Mouse (Mus musculus) induced T-regulatory cell, adult 2 months (primary cell): ENCODE measurements around the gene Rb1.
A peak's percentile ranks its signal among the peaks of the same experiment; 100 is the strongest.

Experiments
- DNase-seq: peaks from one replicate; pipeline ENCODE4 v3.0.0-alpha.2; 2012; ENCODE audit warnings: low read depth

Rb1 gene

DNA sequence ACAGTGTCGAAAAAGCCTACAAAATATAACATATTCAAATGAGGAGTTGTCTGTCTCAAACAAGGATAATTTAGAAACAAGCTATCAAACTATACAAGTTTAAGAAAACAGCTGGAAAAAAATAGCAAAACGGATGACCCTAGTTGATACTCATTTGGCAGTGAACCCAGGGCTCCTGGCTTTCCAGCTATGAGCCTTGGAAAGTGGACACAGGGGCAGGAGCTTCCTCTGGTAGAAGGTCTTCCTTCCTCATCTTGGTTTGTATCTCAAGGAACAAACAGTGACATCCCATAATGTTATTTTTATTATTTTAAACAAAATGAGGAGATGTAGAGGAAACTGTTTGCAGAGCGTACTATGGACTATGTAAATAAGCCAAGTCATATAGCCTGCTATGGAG, 177.5 kb downstream of the Rb1 start:
- DNase-seq = no peak

DNA sequence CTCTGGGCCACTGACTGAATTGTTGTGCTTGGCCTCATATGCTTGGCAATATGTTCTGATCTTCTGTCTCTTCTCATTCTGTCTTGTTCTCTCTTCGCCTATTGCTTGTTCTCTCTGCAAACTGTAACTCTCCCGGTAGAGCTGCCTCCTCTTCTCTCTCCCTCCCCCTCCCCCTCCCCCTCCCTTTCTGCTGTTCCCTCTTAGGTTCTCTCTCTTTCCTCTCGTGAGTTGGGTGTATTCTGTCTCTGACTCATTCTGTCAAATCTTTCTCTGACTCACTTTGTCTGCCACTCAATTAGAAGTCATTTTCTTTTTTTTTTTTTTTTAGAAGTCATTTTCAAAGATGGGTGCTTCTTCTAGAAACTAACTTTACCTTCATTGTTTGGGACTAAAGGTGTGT, 178.9 kb downstream of the Rb1 start:
- DNase-seq = peak; percentile 64

DNA sequence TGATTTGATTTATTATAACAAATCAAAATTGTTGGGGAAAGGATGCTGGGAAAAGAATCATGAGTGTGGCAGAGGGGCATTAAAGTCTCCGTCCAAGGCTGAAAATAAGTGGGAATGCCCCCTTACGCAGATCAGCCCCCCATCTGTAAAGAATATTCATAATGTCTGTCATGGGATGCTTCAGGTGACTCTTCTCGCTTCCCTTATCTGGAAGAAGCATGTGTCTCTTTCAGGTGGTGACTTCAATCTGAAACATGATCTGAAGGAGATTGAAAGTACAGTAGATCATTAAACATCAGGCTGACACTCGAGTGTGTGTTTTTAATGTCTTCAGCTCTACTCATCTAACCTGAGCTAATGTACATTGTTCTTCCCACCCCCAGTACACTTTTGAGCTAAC, 180.1 kb downstream of the Rb1 start:
- DNase-seq = peak; percentile 20

DNA sequence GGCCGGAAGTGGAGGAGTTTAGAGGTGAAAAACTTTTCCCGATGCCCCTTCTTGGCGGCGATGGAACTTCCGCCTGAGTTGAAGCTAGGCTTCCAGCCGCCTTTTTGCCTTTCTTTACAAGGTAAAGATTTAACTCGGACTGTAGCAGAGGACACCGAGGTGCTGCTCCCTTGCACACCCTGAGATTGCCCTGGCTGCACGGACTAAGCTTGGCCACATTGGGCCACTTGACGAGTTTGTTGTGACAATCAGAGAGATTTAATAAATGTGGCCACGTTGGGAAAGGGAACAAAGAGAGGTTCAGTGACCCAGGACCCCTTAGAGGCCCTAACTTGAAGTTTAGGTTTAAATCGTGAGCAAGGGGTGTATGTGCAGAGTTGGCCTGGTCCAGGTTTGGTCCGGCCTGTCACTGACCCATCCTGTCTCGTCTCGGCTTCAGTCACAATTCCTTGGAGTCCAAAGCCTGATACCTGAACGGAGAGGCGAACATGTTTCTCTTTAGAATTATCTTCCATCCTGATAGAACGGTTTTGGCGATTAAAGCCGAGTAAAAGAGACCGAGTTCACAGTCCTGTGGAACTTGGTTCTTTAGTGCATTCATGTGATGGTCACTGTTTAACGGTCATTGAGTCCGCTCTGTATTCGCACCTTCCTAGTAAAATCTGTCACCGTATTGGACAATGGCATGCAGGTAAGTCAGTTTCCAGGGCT, 181.8 kb downstream of the Rb1 start:
- peak; percentile 38 for DNase-seq

DNA sequence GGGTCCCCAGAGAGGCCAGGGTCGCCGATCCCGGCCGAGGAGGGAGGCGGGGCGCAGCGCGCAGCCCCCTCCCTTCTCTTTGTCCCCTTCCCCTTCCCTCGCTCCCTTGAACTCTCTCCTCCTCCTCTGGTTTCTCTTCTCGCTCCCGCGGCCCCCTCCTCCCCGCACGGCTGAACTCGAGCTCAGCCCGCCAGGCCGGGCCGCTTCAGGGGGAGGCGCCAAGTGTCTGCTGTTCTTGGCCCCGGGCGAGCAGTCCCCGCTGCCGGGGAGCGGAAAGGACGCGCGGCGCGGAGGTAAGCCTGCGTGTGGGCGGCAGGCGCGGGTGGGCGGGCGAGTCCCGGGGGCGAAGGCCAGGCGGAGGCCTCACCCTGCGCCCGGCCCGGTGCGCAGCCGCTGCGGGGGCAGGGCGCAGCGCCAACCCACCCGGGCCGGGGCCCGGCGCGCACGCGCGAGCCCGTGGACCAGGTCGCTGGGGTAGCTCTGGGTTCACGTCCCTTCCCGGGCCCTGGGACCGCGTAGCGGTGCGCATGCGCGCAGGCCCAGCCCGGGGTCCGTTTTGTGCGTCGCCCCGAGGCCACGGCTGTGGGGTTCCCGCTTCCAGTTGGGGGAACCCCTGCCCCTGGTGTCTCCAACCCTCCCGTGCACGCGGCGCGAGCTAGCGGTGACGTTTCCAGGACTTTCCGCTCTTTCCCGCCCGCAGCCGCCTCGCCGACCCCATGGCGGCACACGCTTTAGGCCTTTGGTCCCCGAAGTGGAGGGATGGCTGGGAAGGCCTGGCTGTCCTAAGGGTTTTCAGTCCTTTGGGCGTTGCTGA, 182.5 kb downstream of the Rb1 start:
- peak; percentile 89 for DNase-seq

DNA sequence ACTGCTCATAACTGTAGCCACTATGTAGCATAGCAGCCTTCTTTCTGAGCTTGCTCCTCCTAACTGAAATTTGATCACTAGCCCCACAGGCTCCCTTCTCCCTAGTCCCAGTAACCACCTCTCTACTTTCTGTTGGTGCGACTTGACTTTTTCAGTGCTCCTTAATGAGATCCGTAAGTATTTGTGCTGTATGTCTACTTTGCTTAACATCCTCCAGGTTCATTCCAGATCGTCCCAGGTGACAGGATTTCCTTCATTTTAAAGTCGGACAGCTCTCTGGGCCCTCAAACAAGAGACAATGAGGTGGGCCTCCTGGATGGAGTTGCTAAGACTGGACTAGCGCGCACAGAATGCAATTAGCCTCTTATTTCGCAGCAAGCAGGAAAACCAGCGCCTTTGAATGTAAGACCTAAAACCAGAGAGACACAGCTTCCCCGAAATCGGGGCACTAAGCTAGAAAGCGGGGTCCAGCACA, 183.2 kb downstream of the Rb1 start:
- DNase-seq = peak; percentile 62

DNA sequence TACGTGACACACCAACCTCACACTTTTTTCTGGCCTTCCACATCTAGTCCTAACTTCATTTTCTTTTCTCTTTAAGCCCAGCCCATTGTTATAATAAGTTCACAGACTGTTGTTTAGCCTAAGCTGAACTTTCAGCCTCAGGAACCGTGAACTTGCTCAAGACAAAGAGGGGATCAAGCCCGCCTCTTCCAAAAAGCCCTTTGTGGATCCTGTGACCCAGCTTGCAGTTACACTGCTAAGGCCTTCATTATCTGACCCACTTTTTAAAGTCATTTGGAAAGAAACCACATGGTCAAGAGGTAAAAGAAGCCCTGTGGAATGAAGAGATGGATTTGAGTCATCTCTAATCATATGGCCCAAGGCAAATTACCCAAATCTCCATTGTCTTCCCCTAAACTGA, 183.8 kb downstream of the Rb1 start:
- peak; percentile 29 for DNase-seq

DNA sequence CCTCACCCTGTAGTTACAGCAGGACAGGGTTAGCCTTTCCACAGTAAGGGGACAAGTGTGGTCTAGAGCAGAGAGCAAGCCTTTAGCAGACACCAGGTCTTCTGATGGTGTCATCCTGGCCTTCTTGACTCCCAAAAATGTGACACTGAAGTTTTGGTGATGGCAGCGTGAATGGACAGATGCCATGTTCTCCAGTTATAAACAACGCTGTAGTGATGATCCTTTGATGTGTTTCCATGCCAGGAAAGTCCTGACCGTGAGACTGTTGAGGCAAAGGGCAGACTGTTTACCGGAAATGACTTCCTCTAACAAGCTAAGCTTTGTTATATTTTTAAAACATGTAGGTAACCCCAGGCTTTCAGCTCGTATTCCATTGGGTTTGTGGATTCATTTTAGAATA, 185.8 kb downstream of the Rb1 start:
- DNase-seq = peak; percentile 49

DNA sequence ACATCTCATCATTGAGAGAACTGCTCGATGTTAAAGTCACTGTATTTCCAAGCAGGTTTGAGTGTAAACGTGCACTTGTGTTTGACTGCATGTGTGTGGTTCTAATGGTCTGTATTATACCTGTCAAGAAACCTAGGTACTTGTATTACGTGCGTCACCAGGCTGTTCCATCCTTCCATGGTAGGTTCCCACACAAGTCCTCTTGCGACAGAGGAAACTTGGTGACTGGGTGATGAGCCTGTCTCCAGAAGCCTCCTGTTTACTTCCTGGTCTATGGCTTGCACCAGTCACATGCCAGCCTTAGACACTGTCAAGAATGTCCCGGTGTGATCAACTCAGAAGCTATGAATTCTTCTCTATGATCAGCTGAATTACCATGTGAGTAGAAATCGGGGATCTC, 187.1 kb downstream of the Rb1 start:
- DNase-seq = no peak

DNA sequence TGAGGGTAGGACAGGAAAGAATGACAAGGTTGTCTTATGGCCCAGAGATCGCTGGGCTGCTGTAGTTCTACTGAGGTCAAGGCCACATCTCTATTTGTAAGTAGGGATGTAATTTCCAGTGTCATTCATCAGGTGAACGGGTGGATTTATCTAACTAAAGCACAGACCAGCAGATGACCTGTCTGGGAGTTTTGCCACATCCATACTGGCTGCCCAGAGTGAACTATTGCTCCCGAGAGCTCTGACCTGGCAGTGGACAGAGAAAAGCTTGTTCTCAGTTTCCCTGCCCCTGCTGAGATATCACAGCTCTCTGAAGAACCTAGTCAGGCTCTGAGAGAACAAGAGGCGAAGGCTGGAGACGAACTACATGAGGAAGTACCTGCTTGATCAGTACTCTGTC, 188.4 kb downstream of the Rb1 start:
- DNase-seq = no peak
